ENCODE assay signal across 9 mouse cellular contexts in genomic region chr4:21726912-21727614, GRCm38 (mm10). TPM values are rescaled to one million over a fixed set of nuclear protein-coding genes. Genes with fewer than 3 reads are reported as not detected.
DNase-seq lines count a peak whose midpoint lies in the region; ATAC-seq lines count a peak whose summit lies in the region.
"Had no signal": no experiment of that assay in that cellular context is flagged by ENCODE, and none has a peak within 500 bp of the region (broad histone marks: within the 10 kb centered on the region; RNA-seq: fewer than 3 reads in every experiment).

No protein-coding gene starts in this region.

- WGBS in embryonic facial prominence, embryonic 12.5 days = 1% methylated on average over 22 of the region's 22 CpGs
- under 1% methylated on average over 22 of the region's 22 CpGs for WGBS in heart, embryonic 12.5 days
- under 1% methylated on average over 22 of the region's 22 CpGs for WGBS in kidney, embryonic 16.5 days
- under 1% methylated on average over 22 of the region's 22 CpGs for WGBS in liver, embryonic 11.5 days

- H3K4me1 ChIP-seq in embryonic facial prominence, embryonic 12.5 days = peaks cover 5% of the 10 kb centered on the region; the same call in 1 of the 2 replicates
- H3K4me1 ChIP-seq in heart, embryonic 12.5 days (replicated peaks) = peaks cover 3% of the 10 kb centered on the region
- peaks cover 5% of the 10 kb centered on the region for H3K4me1 ChIP-seq in kidney, embryonic 16.5 days (ENCODE audit: insufficient read depth, low read length)
- H3K4me1 ChIP-seq in liver, embryonic 11.5 days (replicated peaks; ENCODE audit: control insufficient read depth, insufficient read depth, low read length) = no peaks in the 10 kb centered on the region

- no peaks in the 10 kb centered on the region for H3K9me3 ChIP-seq in embryonic facial prominence, embryonic 12.5 days
- no peaks in the 10 kb centered on the region for H3K9me3 ChIP-seq in heart, embryonic 12.5 days (replicated peaks)
- H3K9me3 ChIP-seq in kidney, embryonic 16.5 days (ENCODE audit: low read length) = no peaks in the 10 kb centered on the region
- no peaks in the 10 kb centered on the region for H3K9me3 ChIP-seq in liver, embryonic 11.5 days (ENCODE audit: control insufficient read depth, low read length)

- H3K27me3 ChIP-seq in embryonic facial prominence, embryonic 12.5 days = no peaks in the 10 kb centered on the region
- no peaks in the 10 kb centered on the region for H3K27me3 ChIP-seq in heart, embryonic 12.5 days (replicated peaks)
- H3K27me3 ChIP-seq in kidney, embryonic 16.5 days (ENCODE audit: insufficient read depth, low read length) = no peaks in the 10 kb centered on the region
- H3K27me3 ChIP-seq in liver, embryonic 11.5 days (replicated peaks; ENCODE audit: control insufficient read depth, insufficient read depth, low read length) = no peaks in the 10 kb centered on the region

- DNase-seq in CD4-positive helper T cell, adult 2 months (ENCODE audit: low read depth, low spot score) = peak; percentile 71
- DNase-seq in adrenal gland, postnatal 14 days = peak; percentile 32
- DNase-seq in liver, embryonic 11.5 days (ENCODE audit: low spot score) = peak; percentile 37
- peak; percentile 65 for DNase-seq in naive thymus-derived CD4-positive, alpha-beta T cell, adult 2 months (ENCODE audit: low read depth)
- DNase-seq in thymus, postnatal 0 days (ENCODE audit: low spot score) = peak; percentile 52

- no peaks in the 10 kb centered on the region for H3K36me3 ChIP-seq in embryonic facial prominence, embryonic 12.5 days
- no peaks in the 10 kb centered on the region for H3K36me3 ChIP-seq in heart, embryonic 12.5 days
- H3K36me3 ChIP-seq in kidney, embryonic 16.5 days (ENCODE audit: insufficient read depth, low read length) = no peaks in the 10 kb centered on the region
- no peaks in the 10 kb centered on the region for H3K36me3 ChIP-seq in liver, embryonic 11.5 days (ENCODE audit: control insufficient read depth, insufficient read depth, low read length)

- peak overlapping the region; percentile 33; the same call in 1 of the 2 replicates for H3K9ac ChIP-seq in embryonic facial prominence, embryonic 12.5 days
- H3K9ac ChIP-seq in heart, embryonic 12.5 days = peak overlapping the region; percentile 81
- H3K9ac ChIP-seq in kidney, embryonic 16.5 days (replicated peaks; ENCODE audit: low read length) = peak overlapping the region; percentile 82
- peak overlapping the region; percentile 87 for H3K9ac ChIP-seq in liver, embryonic 11.5 days (ENCODE audit: low read depth, low read length)

- H3K4me2 ChIP-seq in embryonic facial prominence, embryonic 12.5 days (replicated peaks) = peak overlapping the region; percentile 76
- H3K4me2 ChIP-seq in heart, embryonic 12.5 days = peak overlapping the region; percentile 77
- H3K4me2 ChIP-seq in kidney, embryonic 16.5 days (replicated peaks; ENCODE audit: low read depth, low read length) = peak overlapping the region; percentile 60
- H3K4me2 ChIP-seq in liver, embryonic 11.5 days = peak overlapping the region; percentile 76

- peak overlapping the region; percentile 86 for H3K4me3 ChIP-seq in embryonic facial prominence, embryonic 12.5 days
- peak overlapping the region; percentile 83 for H3K4me3 ChIP-seq in heart, embryonic 12.5 days
- peak overlapping the region; percentile 78 for H3K4me3 ChIP-seq in kidney, embryonic 16.5 days (ENCODE audit: low read length)
- H3K4me3 ChIP-seq in liver, embryonic 11.5 days (ENCODE audit: low read depth, low read length) = peak overlapping the region; percentile 90

- H3K27ac ChIP-seq in embryonic facial prominence, embryonic 12.5 days = peak overlapping the region; percentile 80
- H3K27ac ChIP-seq in heart, embryonic 12.5 days (ENCODE audit: poor library complexity, severe bottlenecking) = peak overlapping the region; percentile 80
- H3K27ac ChIP-seq in kidney, embryonic 16.5 days (ENCODE audit: low read length) = peak overlapping the region; percentile 85
- H3K27ac ChIP-seq in liver, embryonic 11.5 days (ENCODE audit: low read depth, low read length) = peak overlapping the region; percentile 78

- peak; percentile 13 for ATAC-seq in embryonic facial prominence, embryonic 12.5 days (ENCODE audit: insufficient number of reproducible peaks, insufficient read depth, low FRiP score, low TSS enrichment)
- ATAC-seq in heart, embryonic 12.5 days (ENCODE audit: insufficient number of reproducible peaks, low FRiP score) = peak; percentile 65
- ATAC-seq in kidney, embryonic 16.5 days (ENCODE audit: low FRiP score, low TSS enrichment) = peak; percentile 67
- peak; percentile 56 for ATAC-seq in liver, embryonic 11.5 days (replicated peaks; ENCODE audit: low FRiP score)

RNA-seq across cellular contexts. Expression of gene Ccnc, which starts 0.4 kb away (rescaled TPM):
- total RNA-seq in adrenal gland, postnatal 14 days (2021) = 19.5 and 19.9 TPM in 2 replicates
- polyA plus RNA-seq in embryonic facial prominence, embryonic 12.5 days (2016; fragmentation: Nextera tagmentation; extraction: Ambion mirVana) = 43.4 and 48.6 TPM in 2 replicates
- polyA plus RNA-seq in heart, embryonic 12.5 days (2016; fragmentation: Nextera tagmentation; extraction: Ambion mirVana) = 30.5 and 31.1 TPM in 2 replicates
- 40.2 and 40.7 TPM in 2 replicates for polyA plus RNA-seq in kidney, embryonic 16.5 days (2015; fragmentation: Nextera tagmentation; extraction: Ambion mirVana)
- polyA plus RNA-seq in liver, embryonic 11.5 days (2014; fragmentation: Nextera tagmentation; extraction: Ambion mirVana) = 38.8 and 41.6 TPM in 2 replicates
- polyA plus RNA-seq in thymus, postnatal 0 days (2015; fragmentation: Nextera tagmentation; extraction: Ambion mirVana) = 38.9 and 39.7 TPM in 2 replicates

RNA-seq across cellular contexts. Expression of gene Usp45, which starts 39.9 kb away (rescaled TPM):
- 21.9 and 22.9 TPM in 2 replicates for total RNA-seq in adrenal gland, postnatal 14 days (2021)
- polyA plus RNA-seq in embryonic facial prominence, embryonic 12.5 days (2016; fragmentation: Nextera tagmentation; extraction: Ambion mirVana) = 9.9 and 12.4 TPM in 2 replicates
- 10.1 and 10.4 TPM in 2 replicates for polyA plus RNA-seq in heart, embryonic 12.5 days (2016; fragmentation: Nextera tagmentation; extraction: Ambion mirVana)
- 7.2 and 8.6 TPM in 2 replicates for polyA plus RNA-seq in kidney, embryonic 16.5 days (2015; fragmentation: Nextera tagmentation; extraction: Ambion mirVana)
- polyA plus RNA-seq in liver, embryonic 11.5 days (2014; fragmentation: Nextera tagmentation; extraction: Ambion mirVana) = 16.5 and 18.8 TPM in 2 replicates
- 7.5 and 8.3 TPM in 2 replicates for polyA plus RNA-seq in thymus, postnatal 0 days (2015; fragmentation: Nextera tagmentation; extraction: Ambion mirVana)

RNA-seq across cellular contexts. Expression of gene Tstd3, which starts 39.9 kb away (rescaled TPM):
- 13.4 and 13.7 TPM in 2 replicates for total RNA-seq in adrenal gland, postnatal 14 days (2021)
- polyA plus RNA-seq in embryonic facial prominence, embryonic 12.5 days (2016; fragmentation: Nextera tagmentation; extraction: Ambion mirVana) = 13.2 and 13.7 TPM in 2 replicates
- 22.5 and 23.5 TPM in 2 replicates for polyA plus RNA-seq in heart, embryonic 12.5 days (2016; fragmentation: Nextera tagmentation; extraction: Ambion mirVana)
- 11.3 and 12.6 TPM in 2 replicates for polyA plus RNA-seq in kidney, embryonic 16.5 days (2015; fragmentation: Nextera tagmentation; extraction: Ambion mirVana)
- 27.1 and 30.1 TPM in 2 replicates for polyA plus RNA-seq in liver, embryonic 11.5 days (2014; fragmentation: Nextera tagmentation; extraction: Ambion mirVana)
- 9.1 and 9.4 TPM in 2 replicates for polyA plus RNA-seq in thymus, postnatal 0 days (2015; fragmentation: Nextera tagmentation; extraction: Ambion mirVana)

RNA-seq across cellular contexts. Expression of gene Prdm13, which starts 41.3 kb away (rescaled TPM):
- not detected in 2 replicates for total RNA-seq in adrenal gland, postnatal 14 days (2021)
- polyA plus RNA-seq in embryonic facial prominence, embryonic 12.5 days (2016; fragmentation: Nextera tagmentation; extraction: Ambion mirVana) = 0.15 and 0.18 TPM in 2 replicates
- not detected in 2 replicates for polyA plus RNA-seq in heart, embryonic 12.5 days (2016; fragmentation: Nextera tagmentation; extraction: Ambion mirVana)
- polyA plus RNA-seq in kidney, embryonic 16.5 days (2015; fragmentation: Nextera tagmentation; extraction: Ambion mirVana) = not detected in 2 replicates
- 0.08 TPM in 1 of 2 replicates, not detected in the other for polyA plus RNA-seq in liver, embryonic 11.5 days (2014; fragmentation: Nextera tagmentation; extraction: Ambion mirVana)
- polyA plus RNA-seq in thymus, postnatal 0 days (2015; fragmentation: Nextera tagmentation; extraction: Ambion mirVana) = not detected in 2 replicates
- total RNA-seq: left cerebral cortex, postnatal 36 days had no signal

Comparison
In these comparisons a context has a peak if more than half of its experiments do, and no peak if none do; other contexts are left out.
1. Peak in every context shown above with its lines: DNase-seq, ATAC-seq, H3K4me3 ChIP-seq and H3K27ac ChIP-seq.
2. ATAC-seq: peak in every context shown above with its lines; median percentile 67 in kidney, embryonic 16.5 days; 65 in heart, embryonic 12.5 days; 56 in liver, embryonic 11.5 days; 13 in embryonic facial prominence, embryonic 12.5 days.
3. H3K9ac ChIP-seq: peak in every context shown above with its lines; median percentile 87 in liver, embryonic 11.5 days; 82 in kidney, embryonic 16.5 days; 81 in heart, embryonic 12.5 days; 33 in embryonic facial prominence, embryonic 12.5 days.